Mouse (Mus musculus) lung, embryonic 14.5 days (tissue): ENCODE results near the gene Rhbdd2. TPM values are rescaled to one million over a fixed set of nuclear protein-coding genes. Genes with fewer than 3 reads are reported as not detected.

Experiments
- ATAC-seq: fragments of 200-750 bp; cut with Nextera tagmentation; 2 replicates; pipeline ENCODE4 v1.8.0; 2017; ENCODE audit warnings: mild to moderate bottlenecking, moderate TSS enrichment, moderate library complexity; ENCODE audit not compliant: insufficient read depth
- DNase-seq: peaks from one replicate; pipeline ENCODE4 v3.0.0-alpha.2; 2015
- H3K27ac ChIP-seq: fragments of 300-500 bp; sonication (generic); 2 replicates; pipeline ENCODE4 v1.5.1; 2014; ENCODE audit warnings: low read depth, mild to moderate bottlenecking, moderate library complexity
- H3K27me3 ChIP-seq: fragments of 300-500 bp; sonication (generic); 2 replicates; pipeline ENCODE4 v1.6.1; 2014; ENCODE audit warnings: low read length, control low read depth; ENCODE audit not compliant: insufficient read depth
- H3K36me3 ChIP-seq: fragments of 300-500 bp; sonication (generic); 2 replicates; pipeline ENCODE4 v1.6.1; 2014; ENCODE audit warnings: control low read depth; ENCODE audit not compliant: insufficient read depth
- H3K4me1 ChIP-seq: fragments of 300-500 bp; sonication (generic); 2 replicates; pipeline ENCODE4 v1.6.1; 2014; ENCODE audit warnings: antibody characterized with exemption, control low read depth; ENCODE audit not compliant: insufficient read depth
- H3K4me2 ChIP-seq: fragments of 300-500 bp; sonication (generic); 2 replicates; pipeline ENCODE4 v1.6.1; 2014; ENCODE audit warnings: mild to moderate bottlenecking
- H3K4me3 ChIP-seq: fragments of 300-500 bp; sonication (generic); 2 replicates; pipeline ENCODE4 v1.5.1; 2014; ENCODE audit warnings: low read depth, low read length
- H3K9ac ChIP-seq: fragments of 300-500 bp; sonication (generic); 2 replicates; pipeline ENCODE4 v1.6.1; 2014
- H3K9me3 ChIP-seq: fragments of 300-500 bp; sonication (generic); 2 replicates; pipeline ENCODE4 v1.6.1; 2016; ENCODE audit warnings: low read depth, low read length, control low read depth
- CTCF ChIP-seq: IDR thresholded peaks from 2 replicates; pipeline ENCODE4 v1.5.1; 2016; ENCODE audit warnings: antibody characterized with exemption, low read depth
- WGBS: fragments of 180-500 bp; shearing (Covaris S2); extraction: QIAGEN DNeasy Blood & Tissue Kit; methylation state at CpG from one replicate; pipeline ENCODE4 v1.1.7; 2014; 5-methylcytosine and 5-hydroxymethylcytosine counted together
- polyA plus RNA-seq: library from polyadenylated mRNA; unstranded; fragments of >200 nt; fragmentation: Nextera tagmentation; extraction: Ambion mirVana; gene quantifications from 2 replicates; pipeline ENCODE4 v1.2.1, GENCODE M21; 2014

Gene Rhbdd2
- polyA plus RNA-seq, 1 experiment from 2014 or later = 40.5 TPM

DNA sequence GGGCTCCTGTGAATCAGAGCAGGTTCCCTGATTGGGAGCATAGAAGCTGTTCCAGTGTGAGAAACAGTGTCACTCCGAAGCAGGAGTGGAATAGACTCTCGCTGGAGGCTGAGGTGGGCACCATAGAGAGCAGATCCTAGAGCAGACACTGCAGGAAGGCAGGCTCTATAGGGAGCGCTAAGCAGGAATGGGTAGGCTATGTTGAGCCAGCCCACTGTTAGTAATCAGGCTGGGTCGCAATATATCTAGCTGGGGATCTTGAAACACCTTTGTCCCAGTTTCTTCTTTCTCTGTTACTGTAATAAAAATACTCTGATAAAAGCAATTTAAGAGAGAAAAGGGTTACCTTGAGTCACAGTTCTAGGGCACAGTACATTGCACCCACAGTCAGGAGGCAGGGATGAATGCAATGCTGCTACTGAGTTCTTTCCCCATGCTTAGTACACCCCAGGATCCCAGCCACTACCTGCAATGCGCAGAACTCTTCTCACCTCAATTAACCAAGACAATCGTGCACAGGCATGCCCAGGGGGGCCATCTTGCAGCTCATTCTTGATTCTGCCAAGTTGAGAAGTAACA lies 48.6 kb downstream of the Rhbdd2 start:
- Histone ChIP-seq H3K4me1 (no peaks in the 10 kb centered on the region), H3K4me3 (no peak overlapping the region), H3K9me3 (no peaks in the 10 kb centered on the region), H3K36me3 (no peaks in the 10 kb centered on the region), H3K9ac (no peak overlapping the region), H3K4me2 (no peak overlapping the region), H3K27me3 (no peaks in the 10 kb centered on the region), H3K27ac (no peak overlapping the region)
- no peak for TF ChIP-seq CTCF
- ATAC-seq (no peak), DNase-seq (no peak)
- WGBS = 73% methylated on average over 6 of the region's 6 CpGs

DNA sequence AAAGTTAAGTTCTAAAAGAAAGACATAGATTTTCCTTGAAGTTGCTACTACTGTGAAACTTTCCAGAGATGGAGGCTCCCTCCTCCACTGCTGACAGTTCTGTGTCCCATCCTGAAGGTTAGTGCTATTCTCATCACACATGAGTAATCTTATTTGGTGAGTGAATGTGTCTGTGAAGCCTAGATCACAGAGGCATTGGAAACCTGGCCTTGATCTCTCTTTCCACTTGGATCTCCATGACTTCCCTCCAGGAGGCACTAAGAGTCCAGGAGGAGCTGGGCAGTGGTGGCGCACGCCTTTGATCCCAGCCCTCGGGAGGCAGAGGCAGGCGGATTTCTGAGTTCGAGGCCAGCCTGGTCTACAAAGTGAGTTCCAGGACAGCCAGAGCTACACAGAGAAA lies 49.6 kb downstream of the Rhbdd2 start:
- Histone ChIP-seq H3K4me1 (no peaks in the 10 kb centered on the region), H3K9ac (no peak overlapping the region), H3K4me3 (no peak overlapping the region), H3K27me3 (no peaks in the 10 kb centered on the region), H3K36me3 (no peaks in the 10 kb centered on the region), H3K27ac (no peak overlapping the region), H3K4me2 (no peak overlapping the region), H3K9me3 (no peaks in the 10 kb centered on the region)
- WGBS = 95% methylated on average over 5 of the region's 5 CpGs
- no peak for TF ChIP-seq CTCF
- ATAC-seq (no peak), DNase-seq (no peak)

DNA sequence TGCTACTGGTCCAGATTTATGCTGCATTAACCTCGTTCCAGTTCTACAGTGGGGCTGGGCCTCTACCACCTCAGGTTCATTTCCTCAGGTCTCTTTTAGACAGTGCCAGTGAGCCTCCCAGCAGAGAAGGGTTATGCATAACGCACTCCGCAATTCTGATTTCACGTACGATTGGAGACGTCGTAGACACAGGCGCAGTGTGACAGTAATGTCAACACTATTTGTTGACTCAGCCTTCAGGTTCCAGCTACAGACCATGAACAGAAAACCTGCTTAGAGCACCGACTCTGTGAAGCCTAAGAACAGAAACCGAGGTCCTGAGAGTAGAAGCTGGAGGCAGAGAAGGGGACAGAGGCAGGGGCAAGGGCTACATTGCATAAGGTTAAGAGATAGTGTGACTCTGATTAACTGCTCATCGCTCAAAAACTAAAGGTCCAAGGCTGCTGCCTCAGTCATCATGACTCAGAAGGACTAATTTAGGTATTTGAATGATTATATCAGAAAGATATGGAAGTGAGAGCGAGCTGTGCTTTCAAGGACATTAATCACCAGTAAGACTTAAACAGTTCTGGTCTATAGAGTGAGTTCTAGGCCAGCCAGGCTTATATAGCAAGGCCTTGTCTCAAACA lies 50.6 kb downstream of the Rhbdd2 start:
- no peak overlapping the region for H3K4me3 ChIP-seq
- no peaks in the 10 kb centered on the region for H3K36me3 ChIP-seq
- H3K27ac ChIP-seq = no peak overlapping the region
- H3K4me1 ChIP-seq = no peaks in the 10 kb centered on the region
- ATAC-seq (no peak), DNase-seq (no peak)
- no peak for TF ChIP-seq CTCF
- H3K27me3 ChIP-seq = no peaks in the 10 kb centered on the region
- H3K9ac ChIP-seq = no peak overlapping the region
- H3K9me3 ChIP-seq = no peaks in the 10 kb centered on the region
- WGBS = 57% methylated on average over 12 of the region's 12 CpGs
- H3K4me2 ChIP-seq = no peak overlapping the region

- Histone ChIP-seq H3K27me3 (no peaks in the 10 kb centered on the region), H3K9me3 (no peaks in the 10 kb centered on the region), H3K4me2 (peak overlapping the region; percentile 93), H3K4me3 (0 out of 2 replicates have a peak overlapping the region, but pooled peaks have one; percentile 81), H3K9ac (no peak overlapping the region; the same call in 1 of the 2 replicates), H3K27ac (no peak overlapping the region), H3K36me3 (no peaks in the 10 kb centered on the region), H3K4me1 (peaks cover 5% of the 10 kb centered on the region; the same call in 1 of the 2 replicates)
- no peak for TF ChIP-seq CTCF
- DNase-seq (no peak), ATAC-seq (no peak)
- 77% methylated on average over 5 of the region's 5 CpGs for WGBS
Measured at GRCm38 (mm10) chr5:135690401-135690800, 58.0 kb downstream of the Rhbdd2 start.

DNA sequence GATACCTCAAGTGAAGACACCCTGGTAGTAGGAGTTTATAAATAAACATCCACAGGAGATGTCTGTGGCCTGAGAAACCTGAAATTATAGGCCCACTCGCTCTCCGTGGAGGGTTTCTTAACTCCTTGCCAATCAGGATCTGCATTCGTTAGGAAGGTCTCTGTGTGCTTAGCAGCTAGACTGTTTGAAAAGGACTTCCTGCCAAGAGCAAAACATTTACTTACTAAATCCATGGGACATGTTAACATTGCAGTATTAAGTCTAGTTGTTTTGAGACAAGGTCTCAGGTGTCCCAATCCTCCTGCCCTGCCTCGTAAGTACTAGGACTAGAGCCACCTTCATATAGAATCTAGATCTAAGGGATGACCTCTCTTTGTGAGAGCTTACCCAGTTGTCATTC lies 58.8 kb downstream of the Rhbdd2 start:
- WGBS = 68% methylated on average over 4 of the region's 4 CpGs
- TF ChIP-seq CTCF = no peak
- ATAC-seq = no peak
- H3K4me2 ChIP-seq = no peak overlapping the region
- no peaks in the 10 kb centered on the region for H3K27me3 ChIP-seq
- peaks cover 5% of the 10 kb centered on the region; the same call in 1 of the 2 replicates for H3K4me1 ChIP-seq
- no peak overlapping the region for H3K4me3 ChIP-seq
- no peaks in the 10 kb centered on the region for H3K9me3 ChIP-seq
- DNase-seq = no peak
- no peaks in the 10 kb centered on the region for H3K36me3 ChIP-seq
- H3K27ac ChIP-seq = no peak overlapping the region
- no peak overlapping the region for H3K9ac ChIP-seq

DNA sequence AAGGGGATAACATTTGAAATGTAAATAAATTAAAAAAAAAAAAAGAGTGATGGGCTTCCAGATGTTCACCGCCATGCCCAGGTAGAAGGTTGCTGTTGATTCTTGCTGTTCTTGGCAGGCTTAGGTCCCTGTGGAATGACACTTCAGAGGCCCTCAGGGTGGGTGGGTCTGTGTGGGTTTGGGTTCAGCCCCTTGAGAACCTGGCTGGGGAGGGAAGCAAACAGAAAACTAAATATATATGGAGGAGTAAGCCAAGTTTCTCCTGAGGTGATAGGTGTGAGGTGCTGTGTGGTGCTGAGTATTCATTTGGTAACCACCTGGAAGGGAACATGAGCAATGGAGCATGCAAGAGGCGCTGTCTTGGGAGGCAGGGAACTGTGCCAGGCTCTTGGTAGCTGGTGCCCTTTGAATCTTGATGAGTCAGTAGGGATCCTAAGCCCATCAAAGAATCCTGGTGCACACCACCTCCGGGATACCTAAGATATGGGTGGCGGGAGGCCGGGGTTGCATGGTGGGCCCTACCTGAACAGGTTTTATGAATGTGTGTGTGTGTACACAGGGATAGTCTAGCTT lies 60.9 kb downstream of the Rhbdd2 start:
- no peak for DNase-seq

DNA sequence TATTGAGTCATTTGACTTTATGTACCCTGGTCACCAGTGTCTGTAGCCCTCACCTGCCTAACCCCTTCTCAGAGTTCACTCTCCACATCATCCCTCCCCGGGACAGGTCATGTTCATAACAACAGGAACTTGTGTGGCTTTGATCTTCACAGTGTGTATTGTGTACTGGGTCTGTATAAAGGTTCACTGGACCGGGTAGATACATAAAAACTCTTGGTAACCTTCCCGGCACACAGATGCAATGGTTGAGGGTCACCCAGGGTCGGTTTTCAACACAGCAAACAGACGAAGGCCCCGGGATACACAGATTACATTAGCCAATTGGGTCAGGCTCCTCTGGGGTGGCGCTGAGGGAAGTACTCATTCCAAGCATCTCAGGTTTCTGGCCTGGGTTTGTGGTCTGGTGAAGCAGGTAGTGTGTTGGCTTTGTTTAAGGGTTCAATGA lies 62.9 kb downstream of the Rhbdd2 start:
- 0 out of 2 replicates have a peak, but pooled peaks cover under 1% of the 10 kb centered on the region for H3K4me1 ChIP-seq
- no peak overlapping the region for H3K27ac ChIP-seq
- no peaks in the 10 kb centered on the region for H3K36me3 ChIP-seq
- no peak overlapping the region for H3K4me3 ChIP-seq
- WGBS = 46% methylated on average over 7 of the region's 7 CpGs
- DNase-seq (no peak), ATAC-seq (no peak; the same call in 1 of the 2 replicates)
- H3K4me2 ChIP-seq = no peak overlapping the region
- no peaks in the 10 kb centered on the region for H3K27me3 ChIP-seq
- no peak for TF ChIP-seq CTCF
- no peaks in the 10 kb centered on the region for H3K9me3 ChIP-seq
- H3K9ac ChIP-seq = no peak overlapping the region

More for the DNA sequence above, 60.9 kb downstream of the Rhbdd2 start:
- WGBS = 95% methylated on average over 5 of the region's 5 CpGs
- Histone ChIP-seq H3K9me3 (no peaks in the 10 kb centered on the region), H3K36me3 (no peaks in the 10 kb centered on the region), H3K27ac (no peak overlapping the region), H3K27me3 (no peaks in the 10 kb centered on the region), H3K9ac (no peak overlapping the region), H3K4me3 (no peak overlapping the region), H3K4me2 (no peak overlapping the region), H3K4me1 (peaks cover 3% of the 10 kb centered on the region; the same call in 1 of the 2 replicates)
- no peak for TF ChIP-seq CTCF
- ATAC-seq = no peak

Other genes starting within 250 kb of the Rhbdd2 start
- 18.9 and 19.1 TPM in 2 replicates for gene Pom121, start 238.1 kb upstream of the Rhbdd2 start, polyA plus RNA-seq
- gene Hip1, start 87.5 kb upstream of the Rhbdd2 start, polyA plus RNA-seq = 48.8 and 49.4 TPM in 2 replicates
- not detected in 2 replicates for gene Ccl26, start 69.0 kb upstream of the Rhbdd2 start, polyA plus RNA-seq
- 2.5 and 3.1 TPM in 2 replicates for gene Ccl24, start 59.6 kb upstream of the Rhbdd2 start, polyA plus RNA-seq
- 51.5 and 52.7 TPM in 2 replicates for gene Por, start 37.4 kb downstream of the Rhbdd2 start, polyA plus RNA-seq
- gene Tmem120a, start 111.8 kb downstream of the Rhbdd2 start, polyA plus RNA-seq = 38.6 and 43.5 TPM in 2 replicates
- gene Styxl1, start 145.8 kb downstream of the Rhbdd2 start, polyA plus RNA-seq = not detected in 2 replicates
- 464 and 470 TPM in 2 replicates for gene Mdh2, start 145.9 kb downstream of the Rhbdd2 start, polyA plus RNA-seq
- gene Srrm3, start 174.3 kb downstream of the Rhbdd2 start, polyA plus RNA-seq = 0.17 and 0.38 TPM in 2 replicates